In the genomic region with DNA sequence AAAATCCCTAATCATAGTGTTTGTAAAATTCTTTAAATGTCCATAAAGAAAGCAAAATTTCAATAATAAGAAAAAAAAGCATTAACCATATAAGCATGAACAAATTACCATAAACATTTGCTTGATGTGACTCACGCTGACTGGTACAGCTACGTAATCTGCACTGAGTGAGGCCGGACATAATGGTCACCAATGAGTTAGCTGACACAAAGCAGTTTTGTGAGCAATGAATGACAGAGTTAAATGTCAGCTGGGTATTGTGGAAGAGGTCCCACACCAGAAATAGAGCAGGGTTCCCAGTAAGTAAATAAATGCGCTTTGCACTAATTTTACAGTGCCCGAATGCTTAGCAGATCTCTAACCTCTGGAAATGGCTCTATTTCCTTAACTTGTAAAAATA, we compare ENCODE assay signal across 27 mouse cellular contexts.
DNase-seq lines count a peak whose midpoint lies in the region; TF ChIP-seq lines count a peak whose summit lies in the region.
"Had no signal": no experiment of that assay in that cellular context is flagged by ENCODE, and none has a peak within 500 bp of the region (broad histone marks: within the 10 kb centered on the region; RNA-seq: fewer than 3 reads in every experiment).

No protein-coding gene starts in this region.

- TF ChIP-seq CTCF in layer of hippocampus, adult 2 months (conservative IDR thresholded peaks at IDR 0.05) = no peak

- no peak for DNase-seq in layer of hippocampus, adult 2 months (ENCODE audit: low spot score in 2 of 2)
- no peak for DNase-seq in layer of hippocampus, postnatal 10 days (ENCODE audit: low spot score in 2 of 2)
- peak; percentile 32 for DNase-seq in left cerebral cortex, adult 11 months (ENCODE audit: low spot score)
- DNase-seq in left cerebral cortex, adult 18-20 months (ENCODE audit: low spot score in 2 of 2) = no peak
- DNase-seq in brain, adult 2 months (ENCODE audit: low read depth, low spot score) = peak; percentile 85
- DNase-seq in telencephalon, adult 2 months (ENCODE audit: low read depth, low spot score) = peak; percentile 48
- no peak for DNase-seq in right cerebral cortex, postnatal 14 days
- DNase-seq: adrenal gland, postnatal 10 days; adrenal gland, postnatal 36 days; B cell, adult 2 months; cerebellum, adult 11 months; cerebellum, adult 9-11 months; cerebellum, postnatal 25 days; embryo, embryonic 11 days; gastrocnemius, postnatal 10 days; gastrocnemius, postnatal 36 days; heart, adult 2 months; heart, postnatal 14 days; heart, postnatal 4 days had no signal

- H3K27ac ChIP-seq in layer of hippocampus, adult 2 months = peak overlapping the region; percentile 86
- H3K27ac ChIP-seq: embryonic facial prominence, embryonic 10.5 days; embryonic facial prominence, embryonic 13.5 days; forebrain, embryonic 12.5 days; forebrain, embryonic 15.5 days; heart, adult 2 months; heart, embryonic 10.5 days; heart, embryonic 13.5 days; hindbrain, embryonic 14.5 days had no signal

- H3K4me3 ChIP-seq in layer of hippocampus, adult 2 months = no peak overlapping the region
- H3K4me3 ChIP-seq: embryonic facial prominence, embryonic 10.5 days; embryonic facial prominence, embryonic 13.5 days; erythroblast, embryonic 14.5 days; forebrain, embryonic 12.5 days; forebrain, embryonic 15.5 days; heart, adult 2 months; heart, embryonic 10.5 days; heart, embryonic 13.5 days had no signal

Comparison
In these comparisons a context has a peak if more than half of its experiments do, and no peak if none do; other contexts are left out.
1. DNase-seq: peak in left cerebral cortex, adult 11 months (single experiment), brain, adult 2 months (single experiment) and telencephalon, adult 2 months (single experiment); none in layer of hippocampus, adult 2 months (0 of 2), layer of hippocampus, postnatal 10 days (0 of 2), left cerebral cortex, adult 18-20 months (0 of 2) and right cerebral cortex, postnatal 14 days (single experiment).